Mouse (Mus musculus): ENCODE results near the gene Plekhh3.

Plekhh3 gene

GRCm38 (mm10) chr11:101174851-101175628, 3.9 kb upstream of the Plekhh3 start, which contains the start of gene Ccr10:
Gene Ccr10 (minus strand): TSS chr11:101175443.
- in situ Hi-C loops (cut with MboI; ENCODE audit: unreplicated experiment in 2 of 2), result loop anchor here (5.0 to 25.0 kb wide), 3 partner anchors 43 to 813 kb away; partner anchors contain the start of genes Hap1 (in 2 of the 2) and Coasy (in 1 of the 2)

- in situ Hi-C loops (cut with MboI; ENCODE audit: unreplicated experiment in 2 of 2), result loop anchor here (5.0 kb wide), 2 partner anchors 42 to 92 kb away; partner anchors contain the start of gene Coasy (in 1 of the 2)
These were observed 3.2 kb upstream of the Plekhh3 start for GRCm38 (mm10) chr11:101174389-101174745.

DNA sequence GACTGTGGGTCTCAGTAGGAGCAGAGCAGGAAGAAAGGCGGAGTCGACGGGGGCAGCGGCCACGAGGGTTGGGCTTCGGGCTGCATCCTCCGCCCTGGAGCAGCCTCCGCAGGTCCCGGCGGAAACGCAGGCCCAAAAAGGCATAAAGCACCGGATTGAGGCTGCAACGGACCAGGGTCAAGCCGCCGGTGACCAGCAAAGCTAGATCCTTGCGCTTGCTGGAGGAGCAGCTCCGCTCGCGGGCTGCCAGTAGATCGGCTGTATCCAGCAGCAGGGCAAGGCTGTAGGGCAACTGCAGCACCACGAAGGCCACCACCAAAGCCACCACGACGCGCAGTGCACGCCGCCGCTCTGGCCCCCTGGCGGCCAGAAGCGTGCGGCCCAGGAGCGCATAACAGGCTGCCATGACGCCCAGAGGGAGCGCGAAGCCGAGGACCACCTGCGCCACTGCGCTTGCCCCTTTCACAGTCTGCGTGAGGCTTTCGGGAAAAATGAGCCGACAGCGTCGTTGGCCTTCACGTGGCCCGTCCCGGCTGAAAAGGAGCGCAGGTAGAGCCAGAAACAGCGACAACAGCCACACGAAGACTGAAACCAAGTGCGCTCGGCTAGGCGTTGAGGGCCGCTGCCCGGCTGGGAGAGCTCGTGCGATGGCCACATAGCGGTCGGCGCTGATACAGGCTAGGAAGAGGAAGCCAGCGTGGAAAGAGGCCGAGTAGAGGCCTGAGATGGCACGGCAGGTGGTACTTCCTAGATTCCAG, 2.7 kb upstream of the Plekhh3 start:
- in situ Hi-C loops (cut with MboI; ENCODE audit: unreplicated experiment in 2 of 2), result loop anchor here (5.0 kb wide), 2 partner anchors 42 to 92 kb away; partner anchors contain the start of gene Coasy (in 1 of the 2)

DNA sequence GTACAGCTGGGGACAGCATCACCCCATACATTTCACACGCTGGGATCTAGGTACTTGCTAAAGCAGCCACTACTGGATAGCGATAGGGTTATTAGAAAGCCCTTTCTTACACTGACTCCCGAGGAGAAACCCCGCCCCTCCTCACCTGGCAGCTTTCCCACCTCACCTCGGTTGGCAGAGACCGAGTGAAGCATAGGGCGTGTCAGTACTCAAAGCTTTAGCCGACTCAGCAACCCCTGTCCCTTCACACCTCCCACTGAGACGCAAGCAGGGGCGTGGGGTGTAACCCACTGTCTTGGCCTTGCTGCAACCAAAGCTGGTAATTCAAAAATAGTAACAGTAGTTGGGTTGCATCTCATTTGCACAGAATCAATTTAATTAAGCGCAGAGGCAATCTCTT, 2.0 kb upstream of the Plekhh3 start:
- in situ Hi-C loops (cut with MboI; ENCODE audit: unreplicated experiment in 2 of 2), result loop anchor here (5.0 kb wide), 2 partner anchors 41 to 91 kb away; partner anchors contain the start of gene Coasy (in 1 of the 2)

DNA sequence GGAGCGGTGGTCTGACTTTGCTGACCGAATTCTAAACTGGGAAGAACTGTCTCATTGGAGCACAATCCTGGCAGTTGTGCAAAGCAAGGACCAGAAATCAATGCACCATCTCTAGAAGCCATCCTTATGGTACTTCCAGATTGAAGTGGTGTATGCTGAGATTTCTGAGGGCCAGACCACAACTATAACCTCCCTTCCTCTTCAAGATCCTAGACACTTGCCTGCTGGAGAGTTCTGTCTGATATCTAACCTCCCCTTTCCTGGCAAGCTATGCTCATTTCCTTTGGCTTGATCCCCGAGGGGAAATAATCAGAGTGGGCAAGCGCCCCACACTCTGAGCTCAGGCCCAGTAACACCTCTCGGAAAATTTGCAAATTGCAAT, 1.3 kb upstream of the Plekhh3 start:
- in situ Hi-C loops (cut with MboI; ENCODE audit: unreplicated experiment in 2 of 2), result loop anchor here (5.0 kb wide), 2 partner anchors 40 to 90 kb away; partner anchors contain the start of gene Coasy (in 1 of the 2)

DNA sequence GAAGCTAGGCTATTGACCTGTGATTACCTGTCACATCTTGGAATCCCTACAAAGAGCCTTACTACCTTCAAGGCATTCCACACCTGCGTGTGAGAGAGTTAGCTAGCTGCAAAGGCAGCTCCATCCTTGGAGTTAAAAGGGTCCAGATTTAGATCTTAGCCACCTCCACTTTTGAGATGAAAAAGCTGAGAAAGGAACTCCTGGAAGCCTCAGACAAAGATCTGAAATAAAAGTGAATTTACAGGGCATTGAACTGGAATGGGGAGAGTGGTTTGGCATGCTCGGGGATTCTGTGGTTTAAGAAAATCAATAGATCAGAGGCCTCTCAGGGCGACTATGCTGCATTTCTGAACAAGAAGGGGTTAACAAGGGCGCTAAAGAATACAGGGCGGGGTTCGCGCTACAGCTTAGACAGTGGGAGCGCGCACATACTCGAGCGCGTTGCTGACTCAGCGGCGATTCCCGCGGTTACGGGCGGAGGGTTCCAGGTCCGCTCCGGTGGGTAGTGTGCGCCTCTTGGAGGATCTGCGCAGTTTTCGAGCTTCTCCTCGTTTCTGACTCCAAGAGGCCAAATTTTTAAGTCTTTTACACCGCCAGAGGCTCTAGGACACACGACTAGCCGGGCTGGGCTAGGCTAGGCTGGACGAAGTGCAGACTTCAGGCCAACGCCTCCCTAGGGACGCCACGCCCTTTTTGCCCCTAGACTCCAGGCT, 726 bp upstream of the Plekhh3 start:
- in situ Hi-C loops (cut with MboI; ENCODE audit: unreplicated experiment in 2 of 2), result loop anchor here (5.0 kb wide), 2 partner anchors 40 to 90 kb away; partner anchors contain the start of gene Coasy (in 1 of the 2)

DNA sequence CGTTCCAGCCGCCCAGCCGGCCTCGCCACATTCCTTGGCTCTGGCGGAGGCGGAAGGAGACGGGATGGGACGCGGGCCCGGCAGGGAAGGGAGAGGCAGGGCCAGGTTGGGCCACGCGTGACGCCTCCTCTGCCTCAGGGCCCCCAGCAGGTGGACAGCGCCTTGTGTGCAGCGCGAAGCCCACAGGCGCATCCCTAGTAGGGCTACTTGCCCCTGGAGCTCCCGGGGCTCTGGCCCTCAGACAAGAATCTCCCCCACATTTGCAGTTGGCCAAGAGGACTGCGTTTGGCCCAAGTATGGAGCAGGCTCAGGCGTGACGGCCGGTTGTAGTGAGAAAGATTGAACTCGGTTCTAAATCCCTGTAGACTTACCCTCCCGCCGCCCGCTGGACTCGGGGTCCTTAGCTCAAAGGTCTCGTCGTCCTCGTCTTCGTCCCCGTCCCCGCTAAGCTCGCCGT, 769 bp downstream of the Plekhh3 start, which contains the start of gene Cntnap1:
Gene Cntnap1, plus strand, starts transcription at position 170 of the 457 bp plus-strand sequence.
- in situ Hi-C loops (cut with MboI; ENCODE audit: unreplicated experiment in 2 of 2), result loop anchor here (5.0 kb wide), 2 partner anchors 38 to 88 kb away; partner anchors contain the start of gene Coasy (in 1 of the 2)

DNA sequence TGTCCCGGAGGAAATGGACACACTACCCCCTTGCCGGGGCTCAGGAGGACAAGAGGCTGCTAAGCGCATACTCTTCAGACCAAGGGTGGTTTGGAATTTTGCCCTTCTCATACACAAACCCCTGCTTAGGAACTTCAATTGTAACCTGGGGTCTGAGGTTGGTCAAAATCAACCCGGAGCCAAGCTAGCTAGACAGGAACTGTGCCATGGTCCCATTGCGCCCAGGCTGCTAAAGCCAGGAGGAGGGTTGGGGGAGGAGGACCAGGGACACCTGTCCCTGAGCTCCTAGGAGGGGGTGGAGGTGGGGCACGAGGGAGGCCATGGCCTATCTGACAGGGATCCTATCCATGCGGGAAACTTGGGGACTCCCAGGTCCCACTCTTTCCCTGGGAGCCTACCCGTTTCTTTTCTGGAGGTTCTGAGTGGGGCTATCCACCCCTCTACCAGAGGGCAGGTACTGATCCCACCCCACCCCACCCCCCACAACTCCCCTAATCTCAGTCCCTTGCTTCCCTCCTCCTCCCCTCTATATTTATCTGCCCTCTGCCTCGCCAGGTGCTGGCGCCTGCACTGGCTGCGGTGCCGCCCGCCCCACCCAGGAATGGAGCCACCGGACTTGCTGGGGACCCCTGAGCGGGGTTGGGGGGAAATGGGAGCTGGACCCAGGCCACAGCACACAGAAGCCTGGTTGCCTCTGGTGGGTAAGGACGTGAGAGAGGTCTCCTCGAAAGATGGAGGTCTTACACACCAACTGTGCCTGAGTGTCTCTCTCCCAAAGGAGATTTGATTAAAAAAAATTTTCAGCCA, 1.6 kb downstream of the Plekhh3 start:
- in situ Hi-C loops (cut with MboI; ENCODE audit: unreplicated experiment in 2 of 2), result loop anchor here (5.0 kb wide), 2 partner anchors 37 to 87 kb away; partner anchors contain the start of gene Coasy (in 1 of the 2)

DNA sequence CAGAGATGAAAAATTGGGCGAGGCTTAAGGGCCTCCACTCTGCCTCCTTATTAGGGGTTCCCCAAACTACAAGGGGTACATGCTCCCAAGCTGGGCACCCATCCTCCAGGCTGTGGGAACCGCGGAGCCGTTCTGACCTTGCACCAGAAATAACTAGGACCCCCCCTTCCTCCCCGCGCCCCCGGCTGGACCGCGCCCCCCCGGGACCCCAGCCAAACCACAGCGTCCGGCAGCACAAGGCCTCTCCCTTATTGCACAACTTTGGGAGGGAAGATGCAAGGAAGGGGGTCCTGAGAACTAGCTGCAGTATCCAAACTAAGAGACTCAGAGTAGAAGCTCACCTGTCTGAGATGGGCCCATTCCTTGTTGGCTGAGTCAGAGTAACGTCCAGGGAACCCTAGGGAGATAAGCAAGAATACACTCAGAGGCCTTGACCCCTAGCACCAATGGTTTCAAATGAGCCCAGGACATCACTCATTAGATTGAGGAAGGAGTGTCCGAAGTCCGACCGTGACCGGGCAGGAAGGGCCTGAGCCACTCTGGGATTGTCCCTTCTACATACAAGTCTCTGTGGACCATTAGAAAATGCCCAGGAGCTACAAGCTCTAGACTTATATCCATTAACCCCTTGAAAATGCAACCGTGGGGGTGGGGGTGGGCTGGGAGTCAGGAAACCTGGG, 2.7 kb downstream of the Plekhh3 start:
- in situ Hi-C loops (cut with MboI; ENCODE audit: unreplicated experiment in 2 of 2), result no loop called here

GRCm38 (mm10) chr11:101167963-101168300, 3.2 kb downstream of the Plekhh3 start:
- in situ Hi-C loops (cut with MboI; ENCODE audit: unreplicated experiment in 2 of 2), result no loop called here

DNA sequence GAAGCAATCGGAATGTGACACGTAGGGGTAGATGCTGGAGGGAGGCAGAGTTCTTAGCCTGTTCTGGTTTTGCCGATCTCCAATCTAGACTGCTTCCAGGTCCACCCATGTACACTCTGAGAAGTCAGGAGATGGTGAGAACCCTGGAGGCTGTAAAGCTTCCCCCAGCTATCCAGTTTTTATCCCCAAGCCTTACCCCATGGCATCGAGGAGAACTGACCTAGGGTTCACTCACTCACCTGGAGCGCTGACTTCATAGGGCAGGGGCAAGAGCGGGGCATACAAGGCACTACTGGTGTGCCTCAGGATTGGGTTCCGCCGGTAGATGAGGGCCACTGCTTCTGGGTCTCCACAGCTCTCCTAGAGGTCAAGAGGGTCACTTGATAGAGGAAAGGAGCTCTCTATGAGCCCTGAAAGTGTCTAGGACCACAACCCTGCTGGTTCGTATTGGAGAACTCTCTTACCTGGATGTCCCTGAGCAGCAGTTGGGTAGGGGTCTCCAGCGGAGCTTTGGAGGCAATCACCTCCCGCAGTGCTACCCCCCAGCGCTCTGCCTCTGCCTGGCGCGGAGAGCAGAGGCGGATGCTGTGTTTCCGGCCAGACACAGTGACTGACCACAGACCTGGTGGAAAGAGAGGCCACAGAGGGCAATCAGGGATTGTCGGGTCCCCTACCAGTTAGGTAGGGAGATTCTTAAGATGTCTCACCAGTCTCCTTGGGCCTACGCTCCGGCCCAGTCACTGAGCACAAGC, 3.8 kb downstream of the Plekhh3 start:
- in situ Hi-C loops (cut with MboI; ENCODE audit: unreplicated experiment in 2 of 2), result no loop called here

GRCm38 (mm10) chr11:101166357-101166756, 4.8 kb downstream of the Plekhh3 start:
- in situ Hi-C loops (cut with MboI; ENCODE audit: unreplicated experiment in 2 of 2), result no loop called here

DNA sequence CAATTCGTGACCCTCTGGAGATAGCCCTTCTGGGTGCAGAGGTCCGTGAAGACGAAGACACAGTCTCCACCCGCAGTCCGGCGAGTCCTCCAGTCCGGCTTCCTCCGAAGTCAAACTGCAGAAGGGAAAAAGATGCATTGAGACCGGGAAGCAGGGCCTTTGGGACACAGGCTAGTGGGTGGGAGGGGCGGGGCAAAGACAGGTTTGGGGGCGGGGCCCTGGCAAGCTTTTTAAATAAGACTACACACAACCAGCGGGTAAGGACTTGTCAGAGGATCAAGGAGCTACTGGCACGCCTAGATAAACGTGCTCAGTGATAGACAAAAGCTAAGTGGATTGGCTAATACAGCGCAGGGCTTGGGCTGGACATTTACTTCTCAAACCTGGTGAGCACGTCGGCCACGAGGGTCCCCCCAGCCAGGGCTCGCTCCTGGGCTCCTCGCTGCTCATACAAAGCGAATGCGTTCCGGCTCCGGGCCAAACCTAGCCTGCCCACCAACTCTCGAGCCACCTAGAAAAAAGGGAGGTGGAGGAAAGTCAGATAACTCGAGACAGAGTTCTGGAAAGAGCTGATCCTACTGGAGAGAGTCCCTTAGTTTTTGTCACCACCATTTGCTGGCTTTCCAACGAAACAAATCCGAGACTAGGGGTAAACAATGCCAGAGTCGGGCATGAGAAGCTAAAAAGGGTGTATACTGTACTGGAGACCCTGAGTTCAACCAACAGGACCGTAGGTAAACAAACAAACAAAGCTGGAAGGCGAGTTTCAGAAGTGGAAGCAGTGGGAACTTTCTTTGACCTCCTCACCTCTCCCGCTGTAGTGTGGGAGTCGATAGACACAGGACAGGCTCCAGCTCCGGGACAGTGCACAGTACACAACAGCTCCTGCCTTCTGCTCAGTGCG, 6.2 kb downstream of the Plekhh3 start:
- in situ Hi-C loops (cut with MboI; ENCODE audit: unreplicated experiment in 2 of 2), result no loop called here

GRCm38 (mm10) chr11:101164351-101164665, 6.8 kb downstream of the Plekhh3 start:
- in situ Hi-C loops (cut with MboI; ENCODE audit: unreplicated experiment in 2 of 2), result no loop called here

- in situ Hi-C loops (cut with MboI; ENCODE audit: unreplicated experiment in 2 of 2), result no loop called here
These were observed 7.4 kb downstream of the Plekhh3 start for GRCm38 (mm10) chr11:101163476-101164350.

- in situ Hi-C loops (cut with MboI; ENCODE audit: unreplicated experiment in 2 of 2), result no loop called here
These were observed 8.4 kb downstream of the Plekhh3 start for GRCm38 (mm10) chr11:101162772-101163171.

DNA sequence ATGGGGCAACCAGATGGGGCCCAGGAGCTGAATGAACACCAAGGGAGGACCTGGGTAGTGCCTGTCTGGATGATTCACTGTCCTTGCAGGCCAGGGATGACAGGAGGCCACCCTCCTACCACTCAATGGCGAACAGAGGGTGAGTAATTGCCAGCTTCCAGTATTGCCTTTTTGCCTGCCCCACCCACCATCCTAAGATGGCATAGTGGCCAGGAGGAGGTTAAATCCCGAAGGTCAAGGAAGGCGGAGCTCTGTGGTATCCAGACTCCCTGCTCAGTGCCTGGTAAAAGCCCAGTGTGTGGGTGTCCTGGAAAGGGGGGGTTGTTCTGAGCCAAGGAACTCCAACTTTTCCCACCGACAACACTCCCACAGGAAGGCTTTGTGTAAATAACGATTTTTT, 8.8 kb downstream of the Plekhh3 start:
- in situ Hi-C loops (cut with MboI; ENCODE audit: unreplicated experiment in 2 of 2), result no loop called here

All from v-Abl transformed pro-B cells (cell line).